Mouse (Mus musculus): ENCODE measurements around the gene Tmc6.
"Not testable (repeated sequence)": the region's sequence is repeated elsewhere in the genome, so short reads cannot be mapped to it uniquely, and the experiment has no call there.

Tmc6 gene

GRCm38 (mm10) chr11:117781993-117782704 lies at the start of gene Tmc6, which contains the start of gene Tmc8:
TSS of gene Tmc6 (minus strand) at chr11:117782198.
TSS of gene Tmc8 (plus strand) at chr11:117782076.
- in situ Hi-C loops (cut with MseI, MboI), result no loop called here

DNA sequence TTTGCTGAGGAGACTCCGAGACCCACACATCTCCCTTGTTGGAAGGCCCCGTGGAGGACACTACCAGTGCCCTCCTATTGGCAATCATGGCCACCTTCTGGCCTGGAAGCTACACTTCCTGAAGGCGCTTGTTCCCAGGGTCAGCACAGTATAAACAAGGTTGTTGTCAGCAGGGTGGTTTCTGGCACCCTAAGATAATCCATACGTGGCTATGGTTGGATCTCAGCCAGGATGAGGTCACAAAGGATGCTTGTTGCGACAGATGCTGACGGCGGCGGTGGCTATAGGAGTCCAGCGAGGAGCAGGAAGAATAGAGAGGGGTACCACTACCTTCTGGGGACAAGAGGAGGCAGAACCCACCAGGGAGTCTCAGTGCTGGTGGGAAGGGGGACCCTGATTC lies 48.4 kb upstream of the Tmc6 start:
- in situ Hi-C loops (cut with MseI, MboI), result no loop called here

DNA sequence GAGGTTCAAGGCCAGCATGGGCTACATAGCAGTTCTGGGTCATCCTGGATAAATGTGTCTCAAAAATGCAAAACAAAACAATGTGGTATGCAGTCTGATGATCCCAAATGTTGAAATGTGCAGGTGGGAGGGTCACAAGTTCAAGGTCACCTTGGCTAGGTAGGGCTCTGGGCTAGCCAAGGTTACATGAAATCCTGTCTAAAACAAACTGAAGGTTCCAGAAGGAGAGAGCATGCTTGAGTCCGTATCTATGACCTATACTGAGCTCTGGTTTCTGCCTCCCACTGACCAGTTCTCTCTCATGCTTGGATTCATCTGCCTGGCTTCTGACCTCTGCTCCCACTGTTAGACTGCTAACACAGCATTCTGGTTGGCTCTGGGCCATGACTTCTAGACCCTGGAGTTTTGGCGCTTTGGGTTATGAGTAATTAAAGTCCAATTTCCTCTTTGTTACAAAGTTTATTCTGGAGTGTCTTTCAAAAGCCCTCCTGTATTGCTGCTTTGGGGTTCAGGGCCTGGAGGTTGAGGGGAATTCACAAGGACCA lies 47.7 kb upstream of the Tmc6 start:
- in situ Hi-C loops (cut with MseI, MboI), result no loop called here

DNA sequence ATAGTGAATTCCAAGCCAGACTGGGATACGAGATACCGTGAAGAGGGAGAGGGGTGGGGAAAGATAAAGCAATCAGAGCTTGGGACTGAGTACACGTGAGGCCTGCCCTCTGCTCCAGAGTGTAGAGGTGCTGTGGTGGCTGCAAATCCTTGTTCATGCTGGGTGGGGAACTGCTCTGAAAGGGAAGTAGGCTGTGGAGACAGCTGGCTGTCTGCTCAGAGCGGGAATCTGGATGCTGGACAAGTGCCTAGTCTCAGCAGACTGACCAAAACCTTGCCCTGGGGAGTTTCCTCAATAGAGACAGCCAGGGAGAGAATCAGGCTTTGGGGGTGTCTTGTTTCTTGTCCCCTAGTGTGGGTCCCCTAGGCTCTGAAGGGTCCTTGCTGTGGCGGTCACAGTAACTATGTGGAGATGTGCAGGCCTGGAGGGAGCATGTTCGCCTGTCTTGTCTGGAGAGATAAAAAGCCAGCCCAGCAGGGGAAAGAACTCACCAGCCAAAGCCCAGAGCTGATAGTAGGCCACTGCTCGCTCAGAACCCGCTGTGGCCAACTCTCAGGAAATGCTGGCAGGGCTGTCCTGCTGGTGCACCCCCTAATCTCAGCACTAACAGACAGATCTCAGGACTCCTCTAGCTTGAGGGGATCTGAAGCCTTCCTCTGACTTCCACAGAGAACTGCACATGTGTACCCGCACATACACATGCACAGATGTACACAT lies 47.0 kb upstream of the Tmc6 start:
- in situ Hi-C loops (cut with MseI, MboI), result no loop called here

DNA sequence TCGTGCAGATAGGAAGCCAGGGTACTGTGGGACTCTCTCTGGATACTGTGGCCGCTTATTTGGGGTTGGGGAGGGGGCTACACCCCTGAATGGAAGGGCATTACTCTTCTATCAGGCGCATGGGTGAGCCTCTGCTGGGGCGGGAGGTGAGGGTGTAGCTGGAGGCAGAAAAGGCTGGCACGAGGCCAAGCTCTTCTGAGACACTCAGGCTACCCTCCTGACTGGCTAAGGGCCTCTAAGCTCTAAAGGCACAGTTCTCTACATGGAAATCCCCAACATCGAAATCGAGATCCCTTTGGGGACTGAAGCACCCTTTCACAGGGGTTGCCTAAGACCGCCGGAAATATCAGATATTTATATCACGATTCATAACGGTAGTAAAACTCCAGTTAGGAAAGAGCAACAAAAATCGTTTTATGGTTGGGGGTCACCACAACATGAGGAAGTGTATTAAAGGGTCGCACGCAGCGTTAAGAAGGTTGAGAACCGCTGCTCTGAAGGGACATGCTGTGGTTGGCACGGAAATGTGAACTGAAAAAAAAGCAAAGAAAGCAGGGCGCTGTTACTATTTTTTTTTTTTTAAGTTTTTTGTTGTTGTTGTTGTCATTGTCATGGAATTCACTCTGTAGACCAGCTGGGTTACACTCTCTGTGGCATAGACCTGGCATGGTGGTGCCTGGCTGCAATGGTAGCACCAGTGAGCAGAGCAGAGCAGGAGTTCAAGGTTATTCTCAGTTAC lies 46.3 kb upstream of the Tmc6 start:
- in situ Hi-C loops (cut with MseI, MboI), result no loop called here

- in situ Hi-C loops (cut with MseI, MboI), result no loop called here
Measured at GRCm38 (mm10) chr11:117827386-117827785, 45.4 kb upstream of the Tmc6 start.

DNA sequence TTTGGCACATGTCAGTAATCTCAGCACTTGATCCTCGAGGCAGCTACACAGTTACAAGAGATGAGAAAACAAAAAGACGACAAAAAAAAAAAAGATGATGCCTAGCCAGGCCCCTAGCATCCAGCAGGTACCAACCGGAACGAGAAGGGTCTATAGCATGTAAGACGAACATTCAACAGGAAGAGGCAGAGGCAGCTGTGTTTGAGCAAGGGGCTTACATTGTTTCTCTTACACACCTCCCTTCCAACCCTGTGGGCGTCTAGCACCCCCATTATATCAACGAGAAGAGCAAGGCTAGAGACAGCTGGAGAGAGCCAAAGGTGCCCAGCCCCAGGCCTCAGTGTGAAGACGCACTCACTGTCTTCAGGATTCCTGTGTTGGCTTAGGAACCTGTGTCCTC lies 44.9 kb upstream of the Tmc6 start:
- in situ Hi-C loops (cut with MseI, MboI), result no loop called here

DNA sequence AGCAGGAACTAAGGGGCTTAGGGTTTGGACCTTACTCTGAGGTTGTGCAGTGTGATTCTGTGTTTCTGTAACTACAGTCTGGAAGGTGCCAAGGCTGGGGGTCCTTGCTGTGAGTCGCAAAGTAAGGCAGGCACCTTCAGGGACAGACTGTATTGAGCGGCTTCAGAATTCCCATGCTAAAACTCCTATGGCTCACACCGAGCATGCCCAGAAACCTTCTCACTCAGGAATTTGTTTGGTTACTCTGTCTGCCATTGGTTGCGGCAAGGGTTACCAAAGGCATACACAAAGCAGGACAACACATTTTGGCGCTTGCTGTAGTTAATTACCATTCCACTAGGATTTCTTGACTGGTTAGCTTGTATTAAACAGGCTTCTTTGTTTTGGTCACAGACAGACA lies 44.2 kb upstream of the Tmc6 start:
- in situ Hi-C loops (cut with MseI, MboI), result no loop called here

- in situ Hi-C loops (cut with MseI, MboI), result no loop called here
Measured at GRCm38 (mm10) chr11:117825333-117826101, 43.5 kb upstream of the Tmc6 start, which contains the start of the genes Afmid and Tk1. TSS of gene Afmid (plus strand) at chr11:117825924. TSS of gene Tk1 (minus strand) at chr11:117826092.

DNA sequence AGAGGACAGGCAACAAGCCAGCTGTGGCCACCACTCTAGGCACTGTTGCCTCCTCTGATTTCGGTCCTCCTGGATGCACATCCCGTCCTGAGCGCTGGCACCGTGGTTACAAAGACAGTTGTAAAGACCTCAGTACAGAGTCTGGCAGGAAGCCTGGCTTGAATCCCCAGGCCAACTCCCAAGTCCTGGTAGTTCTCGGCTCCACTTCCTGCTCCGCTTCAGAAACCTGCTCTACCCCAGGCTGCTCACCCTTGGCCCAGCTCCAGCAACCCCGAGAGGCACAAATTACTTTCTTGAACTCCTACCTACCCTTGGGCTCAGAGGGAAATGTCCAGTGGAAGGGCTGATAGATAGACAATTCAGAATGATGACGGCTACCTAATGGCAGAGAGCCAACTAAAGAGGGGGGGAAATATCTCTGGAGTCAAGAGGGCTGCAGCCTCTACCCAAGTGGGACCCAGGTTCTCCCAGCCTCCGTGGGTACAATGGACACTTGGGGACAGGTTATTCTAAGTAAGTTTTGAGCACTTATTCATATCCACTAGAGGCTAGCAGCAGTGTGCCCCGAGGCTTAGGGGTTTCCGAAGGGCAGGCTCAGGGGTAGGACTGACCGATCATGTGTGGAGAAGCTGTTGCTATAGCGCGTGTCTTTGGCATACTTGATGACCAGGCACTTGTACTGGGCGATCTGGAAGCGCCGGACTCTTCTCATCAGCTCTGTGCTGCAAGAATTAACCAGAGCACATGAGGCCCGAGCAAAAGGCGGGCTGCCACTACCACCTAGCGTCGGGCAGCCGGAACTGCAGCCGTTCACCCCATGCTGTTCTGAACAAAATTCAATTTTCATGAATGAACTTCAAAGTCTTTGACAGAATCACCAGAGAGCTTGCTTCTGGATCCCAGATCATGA lies 42.3 kb upstream of the Tmc6 start:
- in situ Hi-C loops (cut with MseI, MboI), result no loop called here

GRCm38 (mm10) chr11:117823411-117823810 lies 41.4 kb upstream of the Tmc6 start:
- in situ Hi-C loops (cut with MseI, MboI), result no loop called here

DNA sequence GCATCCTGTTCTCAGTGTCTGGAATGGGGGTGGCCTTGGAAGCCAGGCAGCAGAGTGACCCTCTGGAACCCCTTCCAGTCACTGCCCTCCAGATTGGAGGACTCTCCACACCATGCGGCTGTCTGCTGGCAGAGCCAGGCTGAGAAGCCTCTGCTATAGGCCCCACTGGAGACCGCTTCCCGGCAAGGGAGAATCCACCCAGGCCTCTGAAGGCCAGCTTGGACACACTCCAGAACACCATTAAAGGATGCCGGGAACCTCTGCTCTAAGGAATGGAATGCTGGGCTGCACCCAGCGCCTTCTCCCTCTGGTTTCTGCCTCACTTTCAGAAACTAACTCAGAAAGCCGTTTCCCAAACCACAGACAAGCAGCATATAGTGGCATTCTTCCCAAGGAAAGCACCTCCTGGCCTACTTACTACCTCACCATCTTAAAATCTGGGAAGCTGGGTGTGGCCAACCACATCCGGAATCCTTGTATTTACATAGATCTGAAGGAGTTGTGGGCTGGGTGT lies 40.8 kb upstream of the Tmc6 start:
- in situ Hi-C loops (cut with MseI, MboI), result no loop called here

DNA sequence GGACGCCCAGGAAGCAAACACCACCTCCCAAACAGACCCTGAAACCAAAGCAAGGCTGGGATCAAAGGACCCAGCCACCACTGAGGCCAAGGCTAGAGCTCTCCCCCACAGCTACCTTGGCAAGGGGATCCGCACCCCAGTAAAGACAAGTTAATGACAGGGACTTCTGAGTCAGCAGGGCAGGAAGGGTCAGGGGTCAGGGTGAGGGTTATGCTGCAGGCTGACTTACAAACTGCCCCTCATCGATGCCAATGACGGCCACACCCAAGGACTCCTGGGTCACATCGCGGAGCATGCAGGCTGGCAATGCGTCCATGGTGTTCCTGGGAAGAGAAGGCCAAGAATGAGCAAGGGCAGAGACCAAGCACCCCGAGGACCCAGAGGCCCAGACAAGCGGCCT lies 39.9 kb upstream of the Tmc6 start:
- in situ Hi-C loops (cut with MseI, MboI), result no loop called here

DNA sequence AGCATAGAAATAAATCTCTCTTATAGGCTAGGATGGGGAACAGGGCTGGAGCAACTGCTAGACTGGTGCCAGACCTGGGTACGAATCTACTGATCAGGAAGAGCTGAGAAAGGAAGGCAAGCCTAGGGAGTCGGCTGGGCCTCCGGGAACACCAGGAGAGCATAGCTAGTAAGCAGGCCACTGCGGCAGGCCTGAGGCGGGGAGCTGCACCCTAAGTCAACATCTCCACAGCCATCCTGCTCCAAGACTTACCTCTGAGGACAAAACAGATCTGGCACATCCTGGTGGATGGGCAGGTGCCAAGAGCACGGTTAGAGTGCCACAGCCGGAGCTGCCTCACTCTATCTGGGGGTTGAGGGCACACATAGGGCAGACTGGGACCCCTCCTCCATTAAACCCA lies 38.2 kb upstream of the Tmc6 start:
- in situ Hi-C loops (cut with MseI, MboI), result no loop called here

DNA sequence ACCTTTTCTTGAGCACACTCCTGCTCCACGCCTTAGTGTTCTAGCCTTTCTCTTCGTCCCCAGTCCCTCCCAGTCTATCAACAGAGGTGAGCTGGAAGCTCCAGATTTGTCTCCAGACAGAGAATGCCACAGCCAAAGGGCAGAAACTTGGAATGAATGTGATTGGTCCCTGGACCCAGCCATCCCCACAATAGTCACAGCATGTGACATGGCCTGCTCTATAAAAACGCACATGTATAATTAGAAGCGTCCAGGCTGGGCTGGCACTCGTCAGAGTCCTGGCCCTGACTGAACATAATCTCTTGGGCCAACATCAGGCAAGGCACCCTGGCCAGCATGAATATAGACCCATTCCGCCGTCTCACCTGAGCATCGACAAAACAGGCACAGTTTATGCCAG lies 37.1 kb upstream of the Tmc6 start:
- in situ Hi-C loops (cut with MseI, MboI), result no loop called here

- in situ Hi-C loops (cut with MseI, MboI), result no loop called here
Measured at GRCm38 (mm10) chr11:117816389-117816996, 34.5 kb upstream of the Tmc6 start.

GRCm38 (mm10) chr11:117815850-117816249 lies 33.9 kb upstream of the Tmc6 start:
- in situ Hi-C loops (cut with MseI, MboI), result not testable (repeated sequence)

DNA sequence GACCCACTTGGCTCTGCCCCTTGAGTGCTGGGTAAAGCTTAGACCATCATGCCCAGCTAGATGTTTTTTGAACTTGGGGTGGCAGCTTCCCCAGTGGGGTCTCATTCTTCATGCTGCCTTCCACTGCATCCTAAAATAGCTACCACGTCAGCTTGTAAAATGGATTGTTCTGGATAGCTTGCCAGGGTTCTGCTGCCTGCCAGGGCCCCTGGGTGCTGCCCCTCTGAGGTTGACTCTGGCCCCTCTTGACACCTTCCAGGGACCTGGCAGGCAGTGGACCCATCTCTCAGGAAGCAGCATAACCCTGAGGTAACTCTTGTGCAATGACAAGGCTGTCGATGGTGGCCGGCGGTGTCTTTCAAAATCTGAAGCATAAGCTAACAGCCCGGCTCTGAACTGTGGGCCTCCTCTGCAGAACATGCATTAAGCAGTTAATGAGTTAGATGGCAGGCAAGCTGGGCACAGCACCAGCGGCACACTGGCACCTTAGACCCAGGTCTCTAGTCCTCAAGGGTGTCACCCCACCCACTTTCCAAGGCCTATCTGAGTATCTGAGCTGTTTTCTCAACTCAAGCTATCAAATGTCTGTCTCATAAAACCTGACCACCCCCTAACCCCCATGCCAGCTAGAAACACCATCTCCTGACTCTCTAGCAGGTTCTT lies 32.8 kb upstream of the Tmc6 start:
- in situ Hi-C loops (cut with MseI, MboI), result no loop called here

DNA sequence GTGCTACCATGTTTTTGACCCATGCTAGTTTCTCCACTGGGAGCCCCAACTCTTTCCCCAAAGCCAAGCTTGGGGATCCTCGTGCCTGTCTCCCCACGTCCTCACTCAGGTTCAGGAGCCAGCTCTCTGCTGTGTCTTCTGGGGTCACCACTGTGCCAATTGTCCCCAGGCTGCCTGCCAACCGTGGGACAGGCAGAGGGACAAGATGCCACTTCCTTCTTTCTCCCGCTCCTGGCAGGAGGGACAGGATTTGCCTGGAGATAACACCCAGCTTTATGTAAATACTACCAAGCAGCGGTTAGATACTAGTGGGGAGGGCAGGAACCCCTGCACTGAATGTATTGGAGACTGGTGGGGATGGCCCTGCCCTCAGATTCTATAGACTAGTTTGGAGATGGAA lies 31.9 kb upstream of the Tmc6 start:
- in situ Hi-C loops (cut with MseI, MboI), result no loop called here

Data from mouse trophoblast stem cell (cell line).